Mouse (Mus musculus): ENCODE data around the gene Ttc26. TPM values are rescaled to one million over a fixed set of nuclear protein-coding genes. Genes with fewer than 3 reads are reported as not detected.
"Not testable (repeated sequence)": the region's sequence is repeated elsewhere in the genome, so short reads cannot be mapped to it uniquely, and the experiment has no call there.

The Ttc26 gene
- polyA plus RNA-seq, 1 experiment from 2014 or later, result 9.2 TPM

GRCm38 (mm10) chr6:38357603-38358252 lies 23.5 kb upstream of the Ttc26 start:
- H3K4me3 ChIP-seq (ENCODE audit: low read depth, low read length), result no peak overlapping the region
- ATAC-seq (ENCODE audit: insufficient read depth) (no peak), DNase-seq (no peak)
- no peak overlapping the region for H3K27ac ChIP-seq (ENCODE audit: low read depth)
- no peaks in the 10 kb centered on the region for H3K36me3 ChIP-seq (ENCODE audit: insufficient read depth)
- H3K9ac ChIP-seq, result no peak overlapping the region
- no peak overlapping the region for H3K4me2 ChIP-seq
- TF ChIP-seq CTCF (IDR thresholded peaks at IDR 0.05; ENCODE audit: low read depth), result no peak
- 57% methylated on average over 5 of the region's 5 CpGs for WGBS
- H3K27me3 ChIP-seq (ENCODE audit: insufficient read depth, low read length), result peaks cover 36% of the 10 kb centered on the region
- no peaks in the 10 kb centered on the region for H3K4me1 ChIP-seq (ENCODE audit: insufficient read depth)
- H3K9me3 ChIP-seq (ENCODE audit: low read depth, low read length), result no peaks in the 10 kb centered on the region

- DNase-seq (no peak), ATAC-seq (ENCODE audit: insufficient read depth) (no peak)
- H3K36me3 ChIP-seq (ENCODE audit: insufficient read depth), result no peaks in the 10 kb centered on the region
- H3K9ac ChIP-seq, result no peak overlapping the region
- no peak overlapping the region for H3K4me3 ChIP-seq (ENCODE audit: low read depth, low read length)
- 55% methylated on average over 8 of the region's 8 CpGs for whole genome bisulfite sequencing
- H3K4me1 ChIP-seq (ENCODE audit: insufficient read depth), result no peaks in the 10 kb centered on the region
- no peak overlapping the region for H3K4me2 ChIP-seq
- no peak for TF ChIP-seq CTCF (IDR thresholded peaks at IDR 0.05; ENCODE audit: low read depth)
- H3K27me3 ChIP-seq (ENCODE audit: insufficient read depth, low read length), result peaks cover 29% of the 10 kb centered on the region
- H3K9me3 ChIP-seq (ENCODE audit: low read depth, low read length), result no peaks in the 10 kb centered on the region
- no peak overlapping the region for H3K27ac ChIP-seq (ENCODE audit: low read depth)
Measured at GRCm38 (mm10) chr6:38358253-38359027, 22.8 kb upstream of the Ttc26 start.

GRCm38 (mm10) chr6:38359044-38359735 lies 22.1 kb upstream of the Ttc26 start:
- WGBS, result 89% methylated on average over 10 of the region's 11 CpGs
- ATAC-seq (ENCODE audit: insufficient read depth); H3K27ac ChIP-seq (ENCODE audit: low read depth); H3K36me3 ChIP-seq (ENCODE audit: insufficient read depth); DNase-seq; H3K9me3 ChIP-seq (ENCODE audit: low read depth, low read length); H3K4me1 ChIP-seq (ENCODE audit: insufficient read depth); H3K4me3 ChIP-seq (ENCODE audit: low read depth, low read length); H3K9ac ChIP-seq; H3K4me2 ChIP-seq: not testable (repeated sequence)
- peaks cover 22% of the 10 kb centered on the region for H3K27me3 ChIP-seq (ENCODE audit: insufficient read depth, low read length)

GRCm38 (mm10) chr6:38359736-38360499 lies 21.4 kb upstream of the Ttc26 start:
- no peak for TF ChIP-seq CTCF (IDR thresholded peaks at IDR 0.05; ENCODE audit: low read depth)
- Histone ChIP-seq H3K9ac (no peak overlapping the region), H3K27ac (ENCODE audit: low read depth) (no peak overlapping the region), H3K4me3 (ENCODE audit: low read depth, low read length) (no peak overlapping the region), H3K4me1 (ENCODE audit: insufficient read depth) (no peaks in the 10 kb centered on the region), H3K27me3 (ENCODE audit: insufficient read depth, low read length) (peaks cover 14% of the 10 kb centered on the region), H3K9me3 (ENCODE audit: low read depth, low read length) (no peaks in the 10 kb centered on the region), H3K4me2 (no peak overlapping the region), H3K36me3 (ENCODE audit: insufficient read depth) (no peaks in the 10 kb centered on the region)
- ATAC-seq (ENCODE audit: insufficient read depth) (no peak), DNase-seq (no peak)
- 81% methylated on average over 12 of the region's 12 CpGs for WGBS

DNA sequence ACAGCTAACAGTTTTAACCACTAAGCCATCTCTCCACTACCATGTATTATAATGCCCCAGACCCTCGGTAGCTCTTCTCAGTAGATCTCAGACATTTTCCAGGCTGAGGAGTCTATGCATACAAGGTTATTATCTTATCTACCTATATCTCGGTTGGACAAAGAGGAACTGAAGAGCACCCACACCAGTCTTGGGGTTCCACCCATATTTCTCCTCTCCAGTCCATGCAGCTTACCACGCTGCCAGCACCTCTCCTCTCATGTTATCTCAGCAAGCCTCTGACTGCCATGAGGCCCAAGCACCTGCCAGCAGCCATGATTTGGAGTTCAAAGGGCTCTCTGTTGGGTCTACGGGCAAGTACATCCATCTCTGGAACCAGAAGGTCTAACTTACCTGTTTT lies 20.2 kb upstream of the Ttc26 start:
- Histone ChIP-seq H3K4me3 (ENCODE audit: low read depth, low read length) (no peak overlapping the region), H3K9ac (no peak overlapping the region), H3K4me2 (no peak overlapping the region), H3K4me1 (ENCODE audit: insufficient read depth) (no peaks in the 10 kb centered on the region), H3K36me3 (ENCODE audit: insufficient read depth) (no peaks in the 10 kb centered on the region), H3K27ac (ENCODE audit: low read depth) (no peak overlapping the region), H3K9me3 (ENCODE audit: low read depth, low read length) (no peaks in the 10 kb centered on the region), H3K27me3 (ENCODE audit: insufficient read depth, low read length) (peaks cover 4% of the 10 kb centered on the region)
- DNase-seq (no peak), ATAC-seq (ENCODE audit: insufficient read depth) (no peak)
- no peak for TF ChIP-seq CTCF (IDR thresholded peaks at IDR 0.05; ENCODE audit: low read depth)
- WGBS, result 76% methylated on average over 4 of the region's 4 CpGs

- no peak for DNase-seq
- WGBS, result 34% methylated on average over 1 of the region's 1 CpGs
- no peak for ATAC-seq (ENCODE audit: insufficient read depth)
- TF ChIP-seq CTCF (IDR thresholded peaks at IDR 0.05; ENCODE audit: low read depth), result no peak
- no peaks in the 10 kb centered on the region for H3K4me1 ChIP-seq (ENCODE audit: insufficient read depth)
- H3K4me2 ChIP-seq, result no peak overlapping the region
- no peaks in the 10 kb centered on the region for H3K36me3 ChIP-seq (ENCODE audit: insufficient read depth)
- H3K27me3 ChIP-seq (ENCODE audit: insufficient read depth, low read length), result no peaks in the 10 kb centered on the region
- no peak overlapping the region for H3K9ac ChIP-seq
- no peak overlapping the region for H3K4me3 ChIP-seq (ENCODE audit: low read depth, low read length)
- no peaks in the 10 kb centered on the region for H3K9me3 ChIP-seq (ENCODE audit: low read depth, low read length)
- H3K27ac ChIP-seq (ENCODE audit: low read depth), result no peak overlapping the region
Measured at GRCm38 (mm10) chr6:38361937-38362336, 19.3 kb upstream of the Ttc26 start.
